Mouse (Mus musculus) liver, postnatal 0 days (tissue): ENCODE results near the gene Foxn2.

Experiments
- CTCF ChIP-seq: sonication (generic); IDR thresholded peaks from 2 replicates; pipeline ENCODE4 v1.5.1; 2016; ENCODE audit warnings: antibody characterized with exemption, low read depth
- EP300 ChIP-seq: IDR thresholded peaks from 2 replicates; pipeline ENCODE4 v1.6.1; 2016; ENCODE audit warnings: antibody characterized with exemption, low read depth, mild to moderate bottlenecking

DNA sequence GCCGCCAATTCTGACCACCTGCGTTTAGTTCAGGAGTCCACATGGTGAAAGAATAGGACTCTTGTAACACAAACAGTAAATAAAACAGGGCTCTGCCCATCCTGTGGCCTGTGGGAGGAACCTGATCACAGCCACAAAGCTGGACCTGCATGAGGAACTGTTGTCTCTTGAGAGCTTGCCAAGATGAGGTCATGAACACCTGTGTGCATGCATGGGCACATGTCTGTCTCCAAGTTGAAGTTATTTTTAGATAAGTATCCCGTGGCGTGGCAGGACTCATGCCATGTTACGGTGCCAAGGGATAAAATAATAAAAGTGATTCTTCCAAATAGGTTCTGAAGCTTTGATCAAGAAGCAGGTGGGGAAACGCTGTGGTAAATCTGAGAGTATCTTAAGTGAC, 19.3 kb upstream of the Foxn2 start:
- TF ChIP-seq EP300 (no peak), CTCF (no peak)
